Mouse (Mus musculus) liver, embryonic 15.5 days (tissue): Measurements from ENCODE around the gene Akt1s1. TPM values are rescaled to one million over a fixed set of nuclear protein-coding genes. Genes with fewer than 3 reads are reported as not detected.
A peak's percentile ranks its signal among the peaks of the same experiment; 100 is the strongest.

Source experiments
- ATAC-seq: fragments of 200-750 bp; cut with Nextera tagmentation; 2 replicates; pipeline ENCODE4 v1.8.0; 2017; ENCODE audit warnings: moderate number of reproducible peaks, mild to moderate bottlenecking, moderate library complexity; ENCODE audit not compliant: insufficient read depth
- H3K27ac ChIP-seq: fragments of 300-500 bp; sonication (generic); replicated peaks from 2 replicates; pipeline ENCODE4 v1.5.1; 2015; ENCODE audit warnings: mild to moderate bottlenecking, inconsistent platforms
- H3K27me3 ChIP-seq: fragments of 300-500 bp; sonication (generic); 2 replicates; pipeline ENCODE4 v1.6.1; 2015; ENCODE audit warnings: mild to moderate bottlenecking, inconsistent platforms
- H3K36me3 ChIP-seq: fragments of 300-500 bp; sonication (generic); replicated peaks from 2 replicates; pipeline ENCODE4 v1.6.1; 2015; ENCODE audit warnings: moderate library complexity, mild to moderate bottlenecking, inconsistent platforms
- H3K4me1 ChIP-seq: fragments of 300-500 bp; sonication (generic); replicated peaks from 2 replicates; pipeline ENCODE4 v1.6.1; 2015; ENCODE audit warnings: inconsistent platforms
- H3K4me2 ChIP-seq: fragments of 300-500 bp; sonication (generic); 2 replicates; pipeline ENCODE4 v1.6.1; 2015; ENCODE audit warnings: moderate library complexity, mild to moderate bottlenecking, inconsistent platforms
- H3K4me3 ChIP-seq: fragments of 300-500 bp; sonication (generic); replicated peaks from 2 replicates; pipeline ENCODE4 v1.5.1; 2015; ENCODE audit warnings: mild to moderate bottlenecking, inconsistent platforms
- H3K9ac ChIP-seq: fragments of 300-500 bp; sonication (generic); 2 replicates; pipeline ENCODE4 v1.6.1; 2015; ENCODE audit warnings: moderate library complexity, mild to moderate bottlenecking, inconsistent platforms
- H3K9me3 ChIP-seq: fragments of 300-500 bp; sonication (generic); replicated peaks from 2 replicates; pipeline ENCODE4 v1.6.1; 2016; ENCODE audit warnings: inconsistent platforms
- WGBS: fragments of 180-500 bp; shearing (Covaris S2); methylation state at CpG from one replicate; pipeline ENCODE4 v1.1.7; 2015; ENCODE audit warnings: mixed read lengths; ENCODE audit not compliant: insufficient replicate concordance; 5-methylcytosine and 5-hydroxymethylcytosine counted together
- polyA plus RNA-seq: library from polyadenylated mRNA; unstranded; fragments of >200 nt; fragmentation: Nextera tagmentation; extraction: Ambion mirVana; gene quantifications from 2 replicates; pipeline ENCODE4 v1.2.1, GENCODE M21; 2015

The Akt1s1 gene
- polyA plus RNA-seq, 1 experiment from 2014 or later: 27.7 TPM

DNA sequence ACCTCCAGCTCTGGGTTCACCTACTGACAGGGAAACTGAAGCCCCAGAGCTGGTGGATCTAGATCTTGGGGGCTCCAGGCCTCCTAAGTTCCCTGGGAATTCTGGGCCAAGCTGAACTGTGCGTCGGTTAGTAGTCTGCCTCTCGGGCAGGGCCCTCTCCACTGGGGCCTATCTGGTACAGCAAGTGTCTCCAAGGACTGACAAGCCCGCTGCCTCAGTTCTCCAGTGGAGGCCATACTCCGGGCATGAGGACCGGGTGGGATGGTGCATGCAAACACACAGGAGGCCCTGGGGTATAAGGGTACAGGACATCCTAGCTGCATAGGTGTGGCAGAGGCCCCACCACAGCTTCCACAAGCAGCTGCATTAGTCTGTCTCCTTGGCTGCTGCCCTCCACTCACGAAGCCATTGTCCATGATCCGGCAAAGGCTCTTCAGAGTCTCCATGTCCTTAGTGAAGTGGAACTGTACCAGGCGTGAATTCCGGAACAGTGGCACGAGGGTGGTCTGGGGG, 15.2 kb downstream of the Akt1s1 start:
- H3K27me3 ChIP-seq: peaks cover 6% of the 10 kb centered on the region; the same call in 1 of the 2 replicates
- H3K4me2 ChIP-seq: no peak overlapping the region
- ATAC-seq: no peak
- H3K4me1 ChIP-seq: peaks cover 63% of the 10 kb centered on the region
- H3K9me3 ChIP-seq: no peaks in the 10 kb centered on the region
- no peak overlapping the region for H3K9ac ChIP-seq
- peaks cover 47% of the 10 kb centered on the region for H3K36me3 ChIP-seq
- 78% methylated on average over 11 of the region's 11 CpGs for WGBS
- no peak overlapping the region for H3K27ac ChIP-seq
- no peak overlapping the region for H3K4me3 ChIP-seq

DNA sequence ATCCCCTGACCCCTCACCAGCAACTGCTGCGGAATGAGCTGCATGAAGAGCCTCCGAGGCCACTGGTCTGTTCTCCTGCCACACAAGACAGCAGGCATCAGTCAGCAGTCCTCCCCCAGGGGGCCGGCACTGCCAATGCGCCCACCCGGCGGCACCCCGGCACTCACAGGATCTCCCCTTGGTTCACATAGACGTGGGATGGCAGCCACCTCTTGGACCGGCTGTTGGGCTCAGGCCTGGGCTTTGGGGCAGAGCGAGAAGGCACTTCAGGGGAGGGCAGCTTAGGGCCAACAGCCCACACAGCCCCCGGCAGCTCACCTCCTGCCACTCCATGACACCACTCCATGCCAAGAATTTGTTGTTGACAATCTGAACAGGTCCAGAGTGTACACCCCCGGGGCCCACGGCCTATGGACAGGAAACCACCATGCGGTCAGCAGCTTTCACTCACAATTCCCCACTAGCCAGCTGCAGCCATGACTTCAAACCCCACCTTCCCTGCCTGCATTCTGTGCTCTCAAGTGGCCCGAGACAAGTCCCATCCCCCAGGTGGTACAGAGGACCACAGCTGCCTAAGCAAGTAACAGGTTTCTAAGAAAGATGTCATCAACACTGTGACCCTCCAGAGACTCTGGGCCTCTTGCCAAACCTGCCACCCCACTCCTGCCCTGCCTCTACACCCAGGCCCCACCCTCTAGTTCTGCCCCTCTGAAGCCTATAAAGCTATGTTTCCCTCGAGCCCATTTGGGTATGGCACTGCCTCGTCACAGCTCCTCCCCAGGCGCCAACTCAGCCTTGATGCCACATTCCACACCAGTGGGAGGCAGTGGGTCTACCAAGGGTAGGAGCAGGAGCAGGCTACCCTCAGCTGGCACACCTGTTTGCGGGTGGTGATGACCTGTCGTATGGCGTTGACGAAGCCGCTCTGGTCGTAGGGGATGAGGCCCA, 16.1 kb downstream of the Akt1s1 start:
- Histone ChIP-seq H3K9me3 (no peaks in the 10 kb centered on the region), H3K4me2 (no peak overlapping the region), H3K4me3 (no peak overlapping the region), H3K27me3 (peaks cover 10% of the 10 kb centered on the region; the same call in 1 of the 2 replicates), H3K27ac (no peak overlapping the region), H3K4me1 (peaks cover 68% of the 10 kb centered on the region), H3K36me3 (peaks cover 44% of the 10 kb centered on the region), H3K9ac (no peak overlapping the region)
- ATAC-seq: no peak
- 74% methylated on average over 24 of the region's 24 CpGs for WGBS

DNA sequence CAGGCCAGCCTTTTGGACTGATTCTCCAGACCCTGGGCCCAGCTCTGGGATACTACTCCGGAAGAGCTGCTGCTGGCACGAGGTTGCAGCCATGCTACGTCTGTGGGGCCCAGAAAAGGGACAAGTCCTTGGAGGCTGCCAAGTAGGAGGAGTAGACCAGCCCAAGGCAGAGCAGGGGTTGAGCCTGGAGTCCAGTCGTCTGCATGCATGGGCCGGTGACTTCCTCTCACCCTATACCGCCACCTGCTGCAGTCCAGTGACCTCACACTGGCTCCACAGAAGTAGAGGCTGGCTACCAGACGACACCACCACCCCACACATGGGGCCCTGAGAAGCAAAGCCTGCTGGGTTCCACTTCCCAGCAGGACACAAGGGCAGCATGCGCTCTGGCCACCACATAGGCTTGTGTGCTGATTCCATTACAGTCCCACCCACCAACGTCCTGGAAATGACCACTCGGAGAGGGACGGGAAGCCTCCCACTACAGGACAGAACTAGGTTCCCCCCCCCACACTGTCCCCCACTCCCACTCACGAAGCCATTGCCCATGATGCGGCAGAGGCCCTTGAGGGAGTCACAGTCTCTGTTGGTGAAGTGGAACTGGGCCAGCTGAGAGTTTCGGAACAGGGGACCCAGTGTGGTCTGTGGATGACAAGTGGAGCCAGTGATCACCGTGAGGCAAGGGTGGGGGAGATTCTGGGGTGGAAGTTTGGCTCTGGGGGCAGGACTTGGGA, 17.7 kb downstream of the Akt1s1 start:
- H3K9ac ChIP-seq: no peak overlapping the region
- peak overlapping the region; percentile 41; the same call in 1 of the 2 replicates for H3K27ac ChIP-seq
- peaks cover 66% of the 10 kb centered on the region for H3K4me1 ChIP-seq
- H3K4me3 ChIP-seq: no peak overlapping the region
- peak overlapping the region; percentile 98 for H3K4me2 ChIP-seq
- peaks cover 10% of the 10 kb centered on the region; the same call in 1 of the 2 replicates for H3K27me3 ChIP-seq
- no peak for ATAC-seq
- 46% methylated on average over 15 of the region's 15 CpGs for WGBS
- H3K36me3 ChIP-seq: peaks cover 38% of the 10 kb centered on the region
- no peaks in the 10 kb centered on the region for H3K9me3 ChIP-seq

DNA sequence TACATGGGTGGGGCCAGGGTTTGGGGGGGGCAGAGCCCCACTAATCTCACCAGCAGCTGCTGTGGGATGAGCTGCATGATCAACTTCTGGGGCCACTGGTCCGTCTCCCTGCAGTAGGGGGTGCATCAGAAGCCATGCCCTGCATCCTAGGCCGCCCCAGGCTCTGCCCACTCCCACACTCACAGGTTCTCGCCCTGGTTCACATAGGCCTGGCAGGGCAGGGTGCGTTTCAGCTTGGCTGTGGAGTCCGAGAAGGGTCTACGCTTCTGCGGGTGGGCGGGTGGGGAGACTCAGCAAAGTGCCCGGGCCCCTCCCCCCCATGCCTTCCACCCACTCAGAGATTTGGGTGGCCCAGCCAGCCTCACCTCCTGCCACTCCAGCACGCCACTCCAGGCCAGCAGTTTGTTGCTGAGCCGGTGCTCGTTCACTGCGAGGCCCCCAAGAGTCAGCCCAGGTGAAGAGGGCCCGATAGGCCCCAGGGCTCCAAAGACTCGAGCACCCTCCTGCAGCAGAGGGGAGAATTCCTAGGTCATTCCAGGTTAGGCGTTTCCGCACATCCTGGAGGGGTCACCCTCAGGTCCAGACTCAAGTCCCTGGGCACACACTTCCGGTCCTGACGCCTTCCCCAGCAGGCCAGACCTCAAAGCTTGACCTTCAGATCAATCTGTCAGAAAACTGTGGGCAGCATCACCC, 18.4 kb downstream of the Akt1s1 start:
- Histone ChIP-seq H3K9me3 (no peaks in the 10 kb centered on the region), H3K4me2 (peak overlapping the region; percentile 98), H3K4me1 (peaks cover 66% of the 10 kb centered on the region), H3K27ac (no peak overlapping the region), H3K4me3 (no peak overlapping the region), H3K9ac (no peak overlapping the region), H3K36me3 (peaks cover 31% of the 10 kb centered on the region), H3K27me3 (peaks cover 10% of the 10 kb centered on the region; the same call in 1 of the 2 replicates)
- 70% methylated on average over 19 of the region's 19 CpGs for WGBS
- no peak for ATAC-seq

DNA sequence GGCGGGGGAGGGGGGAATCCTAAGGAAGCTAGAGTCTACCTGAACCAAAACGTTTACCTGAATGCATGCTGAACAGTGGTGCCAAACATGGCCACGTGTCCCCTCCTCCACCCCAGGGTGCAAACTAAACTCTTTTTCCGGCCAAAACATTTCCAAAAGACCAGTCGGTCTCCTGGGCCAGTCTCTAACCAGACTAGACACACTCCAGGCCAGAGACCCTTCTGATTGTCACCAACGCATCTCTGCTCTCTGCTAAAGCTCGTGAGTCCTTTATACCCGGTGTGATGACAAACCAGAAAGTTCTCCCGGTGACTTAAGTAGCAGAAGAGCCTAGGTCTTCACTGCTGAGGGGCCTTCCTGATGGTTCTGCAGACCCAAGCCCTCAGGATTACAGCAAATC, 19.0 kb downstream of the Akt1s1 start:
- Histone ChIP-seq H3K27ac (no peak overlapping the region), H3K9ac (no peak overlapping the region), H3K4me1 (peaks cover 69% of the 10 kb centered on the region), H3K27me3 (peaks cover 10% of the 10 kb centered on the region; the same call in 1 of the 2 replicates), H3K4me3 (peak overlapping the region; percentile 81), H3K4me2 (peak overlapping the region; percentile 98), H3K36me3 (peaks cover 24% of the 10 kb centered on the region), H3K9me3 (no peaks in the 10 kb centered on the region)
- no peak for ATAC-seq
- 61% methylated on average over 9 of the region's 9 CpGs for WGBS

DNA sequence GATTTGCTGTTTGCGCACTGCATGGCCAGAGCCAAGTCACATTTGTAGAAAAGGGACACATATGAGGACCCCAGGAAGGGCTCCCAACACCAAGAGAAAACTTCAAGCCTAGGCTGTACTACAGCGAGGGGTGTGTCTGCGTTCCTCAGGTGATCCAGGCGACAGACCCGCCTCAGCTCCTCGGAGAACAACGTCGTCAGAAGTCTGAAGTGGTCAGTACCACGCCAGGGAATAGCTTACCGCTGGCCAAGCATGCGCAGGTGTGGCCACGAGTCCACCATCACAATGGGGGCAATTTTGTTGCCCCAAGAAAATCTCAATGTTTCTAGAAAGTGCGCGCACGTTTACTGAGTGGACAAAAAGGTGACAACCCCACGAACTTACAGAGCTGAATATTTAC, 19.7 kb downstream of the Akt1s1 start:
- Histone ChIP-seq H3K4me1 (peaks cover 72% of the 10 kb centered on the region), H3K9ac (peak overlapping the region; percentile 77; the same call in 1 of the 2 replicates), H3K9me3 (no peaks in the 10 kb centered on the region), H3K4me2 (peak overlapping the region; percentile 98), H3K4me3 (peak overlapping the region; percentile 81), H3K36me3 (peaks cover 18% of the 10 kb centered on the region), H3K27me3 (peaks cover 10% of the 10 kb centered on the region; the same call in 1 of the 2 replicates), H3K27ac (peak overlapping the region; percentile 49; the same call in 1 of the 2 replicates)
- ATAC-seq: no peak
- 13% methylated on average over 16 of the region's 16 CpGs for whole genome bisulfite sequencing

DNA sequence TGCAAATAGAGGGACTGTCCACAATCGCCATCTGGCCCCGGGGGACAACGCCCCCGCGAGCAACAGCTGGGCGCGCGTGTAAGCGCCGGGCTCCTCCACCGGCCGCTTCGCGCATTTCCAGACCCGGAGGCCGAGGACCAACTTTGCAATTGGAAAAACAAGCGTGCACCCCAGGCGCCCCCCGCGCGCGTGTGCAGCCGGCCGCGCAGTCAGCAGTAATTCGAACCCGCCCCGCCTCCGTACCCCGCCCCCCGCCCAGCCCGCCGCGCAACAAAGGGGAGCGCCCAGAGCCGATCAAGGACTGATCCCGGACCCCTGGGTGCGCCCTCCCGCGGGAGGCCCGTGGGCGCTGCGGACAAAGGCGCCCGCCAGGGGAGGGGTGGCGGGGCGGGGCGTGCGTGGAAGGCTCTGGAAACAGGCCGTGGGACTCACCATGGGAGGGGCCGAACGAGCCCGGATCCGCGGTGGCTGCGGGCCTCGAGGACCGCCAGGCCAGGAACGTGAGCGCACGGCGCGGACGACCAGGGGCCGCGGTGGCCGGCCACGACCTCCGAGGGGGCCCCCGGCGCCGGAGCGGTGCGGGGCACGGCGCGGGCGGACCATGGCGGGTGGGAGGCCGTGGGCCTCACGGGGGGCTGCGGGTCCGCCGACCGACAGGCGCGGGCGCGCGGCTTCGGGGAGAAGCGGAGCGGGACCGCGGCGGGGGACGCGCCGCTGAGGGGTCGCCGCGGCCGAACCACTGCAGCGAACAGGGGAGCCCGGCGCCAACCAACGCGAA, 20.3 kb downstream of the Akt1s1 start:
- Histone ChIP-seq H3K4me1 (peaks cover 71% of the 10 kb centered on the region), H3K9ac (peak overlapping the region; percentile 77), H3K4me3 (peak overlapping the region; percentile 81), H3K4me2 (peak overlapping the region; percentile 98), H3K27ac (peak overlapping the region; percentile 95), H3K9me3 (no peaks in the 10 kb centered on the region), H3K36me3 (peaks cover 11% of the 10 kb centered on the region), H3K27me3 (peaks cover 10% of the 10 kb centered on the region; the same call in 1 of the 2 replicates)
- peak; percentile 23 for ATAC-seq
- WGBS: under 1% methylated on average over 89 of the region's 108 CpGs

DNA sequence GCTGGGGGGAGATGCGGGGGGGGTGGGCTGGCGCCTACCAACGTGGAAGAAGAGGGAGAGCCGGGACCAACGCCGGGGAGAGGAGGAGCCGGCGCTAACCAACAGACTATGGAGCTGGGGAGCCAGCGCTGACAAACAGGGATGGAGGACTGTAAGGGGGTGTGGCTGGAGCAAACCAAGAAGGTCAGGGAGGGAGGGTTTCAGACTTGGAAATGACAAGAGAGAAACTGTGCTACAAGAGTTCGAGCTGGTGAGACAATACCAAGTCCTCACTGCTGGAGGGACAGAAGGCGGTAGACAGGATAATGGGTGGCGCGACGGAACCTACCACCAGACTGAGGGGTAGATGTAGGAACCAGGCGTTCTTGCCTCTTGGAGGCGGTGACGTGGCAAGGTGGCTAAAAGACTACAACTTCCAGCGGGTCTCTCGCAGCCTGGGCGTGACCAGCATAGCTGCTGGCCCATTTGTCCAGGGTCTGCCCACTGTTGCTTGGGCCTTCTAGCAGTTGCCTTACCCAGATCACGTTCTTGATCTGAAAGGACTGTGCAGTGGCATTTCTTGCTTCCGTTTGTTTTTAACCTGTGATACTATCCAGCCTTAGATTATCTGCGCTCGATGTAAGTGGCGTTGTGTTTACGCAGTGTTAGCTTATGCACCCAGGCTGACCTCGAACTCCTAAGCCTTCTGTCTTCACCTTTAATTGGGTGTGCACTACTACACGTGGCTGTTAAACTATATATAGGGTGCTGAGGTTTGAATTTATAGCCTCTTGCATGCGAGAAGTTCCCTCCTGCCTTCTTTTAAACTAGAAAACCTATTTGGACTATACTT, 21.1 kb downstream of the Akt1s1 start, which contains the start of gene Ptov1:
Ptov1 (minus strand) TSS at position 92 of the 832 bp plus-strand sequence.
- H3K36me3 ChIP-seq: peaks cover 3% of the 10 kb centered on the region
- peaks cover 10% of the 10 kb centered on the region; the same call in 1 of the 2 replicates for H3K27me3 ChIP-seq
- H3K4me3 ChIP-seq: peak within 1 kb of the TSS; percentile 81
- peak; percentile 83 for ATAC-seq
- peak within 1 kb of the TSS; percentile 77 for H3K9ac ChIP-seq
- 9% methylated on average over 29 of the region's 29 CpGs for whole genome bisulfite sequencing
- no peaks in the 10 kb centered on the region for H3K9me3 ChIP-seq
- H3K27ac ChIP-seq: peak within 1 kb of the TSS; percentile 95
- H3K4me1 ChIP-seq: peaks cover 65% of the 10 kb centered on the region
- H3K4me2 ChIP-seq: peak within 1 kb of the TSS; percentile 98

DNA sequence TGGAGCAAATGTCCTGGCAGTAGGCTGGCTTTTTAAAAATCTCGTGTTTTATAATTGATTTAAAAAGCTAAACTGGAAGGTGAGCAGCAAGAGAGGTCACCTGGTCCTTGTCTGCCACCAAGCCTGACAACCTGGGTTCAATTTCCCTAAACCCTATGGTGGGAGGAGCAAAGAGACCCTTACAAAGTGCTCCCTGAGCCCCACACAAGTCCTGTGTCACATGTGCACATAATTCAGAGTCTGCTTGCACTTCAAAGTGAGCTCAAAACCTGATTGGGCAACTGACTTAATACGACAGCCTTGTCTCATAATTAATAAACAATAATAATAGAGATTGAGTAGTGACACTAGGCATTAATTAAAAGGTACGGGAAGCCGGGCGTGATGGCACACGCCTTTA, 21.8 kb downstream of the Akt1s1 start:
- H3K27ac ChIP-seq: peak overlapping the region; percentile 95; the same call in 1 of the 2 replicates
- no peaks in the 10 kb centered on the region for H3K9me3 ChIP-seq
- H3K4me1 ChIP-seq: peaks cover 58% of the 10 kb centered on the region
- no peaks in the 10 kb centered on the region for H3K36me3 ChIP-seq
- no peak for ATAC-seq
- H3K4me2 ChIP-seq: peak overlapping the region; percentile 98
- 76% methylated on average over 6 of the region's 6 CpGs for WGBS
- H3K27me3 ChIP-seq: peaks cover 10% of the 10 kb centered on the region; the same call in 1 of the 2 replicates
- no peak overlapping the region for H3K4me3 ChIP-seq
- H3K9ac ChIP-seq: peak overlapping the region; percentile 77; the same call in 1 of the 2 replicates
